ENCODE assay signal across 7 mouse cellular contexts in genomic region chr1:131963085-131963951, GRCm38 (mm10). TPM values are rescaled to one million over a fixed set of nuclear protein-coding genes. Genes with fewer than 3 reads are reported as not detected.
DNase-seq lines count a peak whose midpoint lies in the region; ATAC-seq and TF ChIP-seq lines count a peak whose summit lies in the region.

No protein-coding gene starts in this region.

- peaks cover 8% of the 10 kb centered on the region for H3K4me1 ChIP-seq in liver, embryonic 11.5 days (replicated peaks; ENCODE audit: control insufficient read depth, insufficient read depth, low read length)
- peaks cover 12% of the 10 kb centered on the region for H3K4me1 ChIP-seq in small intestine, adult 2 months (ENCODE audit: control insufficient read depth, insufficient read depth, insufficient read length, low read length)

- DNase-seq in urinary bladder, postnatal 14 days (ENCODE audit: low spot score) = peak; percentile 31
- DNase-seq in urinary bladder, postnatal 25 days (ENCODE audit: low spot score) = no peak
- peak; percentile 36 for DNase-seq in embryo, embryonic 10.5 days (ENCODE audit: low spot score)
- DNase-seq in heart, postnatal 4 days = peak; percentile 32
- no peak for DNase-seq in liver, embryonic 11.5 days (ENCODE audit: low spot score)
- no peak for DNase-seq in frontal cortex, postnatal 25 days (ENCODE audit: low spot score in 2 of 2)

- no peak for TF ChIP-seq POLR2A in small intestine, adult 2 months (IDR thresholded peaks at IDR 0.05; ENCODE audit: low read depth, low read length)

- no peak overlapping the region for H3K27ac ChIP-seq in liver, embryonic 11.5 days (ENCODE audit: low read depth, low read length)
- no peak overlapping the region for H3K27ac ChIP-seq in small intestine, adult 2 months (ENCODE audit: insufficient read depth, low read depth, low read length)

- no peaks in the 10 kb centered on the region for H3K36me3 ChIP-seq in liver, embryonic 11.5 days (ENCODE audit: control insufficient read depth, insufficient read depth, low read length)
- H3K36me3 ChIP-seq in small intestine, adult 2 months (ENCODE audit: control insufficient read depth, insufficient read depth, low read length) = no peaks in the 10 kb centered on the region

- peaks cover 43% of the 10 kb centered on the region for H3K27me3 ChIP-seq in liver, embryonic 11.5 days (replicated peaks; ENCODE audit: control insufficient read depth, insufficient read depth, low read length)
- H3K27me3 ChIP-seq in small intestine, adult 2 months (ENCODE audit: control insufficient read depth, insufficient read depth, low read length) = peaks cover 21% of the 10 kb centered on the region

- H3K4me2 ChIP-seq in liver, embryonic 11.5 days = peak overlapping the region; percentile 93

- under 1% methylated on average over 73 of the region's 76 CpGs for WGBS in liver, embryonic 11.5 days
- 2% methylated on average over 76 of the region's 76 CpGs for WGBS in small intestine, adult 2 months

- peak overlapping the region; percentile 49 for H3K9ac ChIP-seq in liver, embryonic 11.5 days (ENCODE audit: low read depth, low read length)

- peak; percentile 30; the same call in 1 of the 2 replicates for ATAC-seq in liver, embryonic 11.5 days (replicated peaks; ENCODE audit: low FRiP score)

- TF ChIP-seq CTCF in small intestine, adult 2 months (IDR thresholded peaks at IDR 0.05; ENCODE audit: extremely low read depth, insufficient read length, insufficient replicate concordance, low read depth, low read length) = no peak

- H3K9me3 ChIP-seq in liver, embryonic 11.5 days (ENCODE audit: control insufficient read depth, low read length) = no peaks in the 10 kb centered on the region

- H3K4me3 ChIP-seq in liver, embryonic 11.5 days (ENCODE audit: low read depth, low read length) = peak overlapping the region; percentile 57
- H3K4me3 ChIP-seq in small intestine, adult 2 months (ENCODE audit: low read depth, low read length) = peak overlapping the region; percentile 76

RNA-seq across cellular contexts. Expression of gene Slc45a3, which starts 0.6 kb away (rescaled TPM):
- 1 to 10 TPM; 2.1 to 2.3 TPM for total RNA-seq in heart, postnatal 4 days (2021)
- 3.5 and 3.8 TPM in 2 replicates for polyA plus RNA-seq in liver, embryonic 11.5 days (2014; fragmentation: Nextera tagmentation; extraction: Ambion mirVana)
- 2.1 and 10.7 TPM in 2 replicates for polyA plus RNA-seq in small intestine, adult 2 months (2012; rRNA removed)

RNA-seq across cellular contexts. Expression of gene Elk4, which starts 44.1 kb away (rescaled TPM):
- 100 to 1,000 TPM; 104 to 110 TPM for total RNA-seq in heart, postnatal 4 days (2021)
- polyA plus RNA-seq in liver, embryonic 11.5 days (2014; fragmentation: Nextera tagmentation; extraction: Ambion mirVana) = 17.8 and 20.9 TPM in 2 replicates
- 8.0 and 16.6 TPM in 2 replicates for polyA plus RNA-seq in small intestine, adult 2 months (2012; rRNA removed)

RNA-seq across cellular contexts. Expression of gene Nucks1, which starts 53.0 kb away (rescaled TPM):
- total RNA-seq in heart, postnatal 4 days (2021) = 100 to 1,000 TPM; 169 to 172 TPM
- polyA plus RNA-seq in liver, embryonic 11.5 days (2014; fragmentation: Nextera tagmentation; extraction: Ambion mirVana) = 52.3 and 53.2 TPM in 2 replicates
- polyA plus RNA-seq in small intestine, adult 2 months (2012; rRNA removed) = 0.53 and 1.5 TPM in 2 replicates

Comparison
In these comparisons a context has a peak if more than half of its experiments do, and no peak if none do; other contexts are left out.
1. DNase-seq: peak in urinary bladder, postnatal 14 days (single experiment), embryo, embryonic 10.5 days (single experiment) and heart, postnatal 4 days (single experiment); none in urinary bladder, postnatal 25 days (single experiment), liver, embryonic 11.5 days (single experiment) and frontal cortex, postnatal 25 days (0 of 2).
2. RNA of gene Nucks1, which starts 53.0 kb away (polyA plus RNA-seq): 52.3 to 53.2 TPM in liver, embryonic 11.5 days; 0.53 to 1.5 TPM in small intestine, adult 2 months; every median in the first group is over 10 times any median in the second.